Mouse (Mus musculus) neural tube, embryonic 10.5 days (tissue): ENCODE data around the gene Smox.
"Not testable (repeated sequence)": the region's sequence is repeated elsewhere in the genome, so short reads cannot be mapped to it uniquely, and the experiment has no call there.

Experiments
- DNase-seq: peaks from one replicate; pipeline ENCODE4 v3.0.0-alpha.2; 2017; ENCODE audit warnings: low spot score; ENCODE audit errors: extremely low spot score

Gene Smox

DNA sequence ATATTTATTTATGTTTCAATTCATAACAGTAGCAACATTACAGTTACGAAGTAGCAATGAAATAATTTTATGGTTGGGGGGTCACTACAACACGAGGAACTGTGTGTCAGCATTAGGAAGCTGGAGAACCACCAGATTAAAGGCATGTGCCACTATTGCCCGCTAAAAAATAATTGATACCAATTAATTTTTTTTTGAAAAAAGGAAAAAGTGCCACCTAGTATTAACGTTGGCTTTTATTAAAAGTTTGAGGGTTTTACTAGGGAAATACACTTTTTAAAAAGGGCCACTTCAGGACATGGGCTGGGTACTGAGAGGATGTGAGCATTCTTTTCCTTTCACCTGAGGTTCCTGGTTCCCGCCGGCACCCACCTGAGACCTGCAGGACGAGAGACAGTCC is at the start of gene Smox:
Gene Smox (plus strand): TSS at position 301 of the 400 bp plus-strand sequence.
- DNase-seq: no peak

DNA sequence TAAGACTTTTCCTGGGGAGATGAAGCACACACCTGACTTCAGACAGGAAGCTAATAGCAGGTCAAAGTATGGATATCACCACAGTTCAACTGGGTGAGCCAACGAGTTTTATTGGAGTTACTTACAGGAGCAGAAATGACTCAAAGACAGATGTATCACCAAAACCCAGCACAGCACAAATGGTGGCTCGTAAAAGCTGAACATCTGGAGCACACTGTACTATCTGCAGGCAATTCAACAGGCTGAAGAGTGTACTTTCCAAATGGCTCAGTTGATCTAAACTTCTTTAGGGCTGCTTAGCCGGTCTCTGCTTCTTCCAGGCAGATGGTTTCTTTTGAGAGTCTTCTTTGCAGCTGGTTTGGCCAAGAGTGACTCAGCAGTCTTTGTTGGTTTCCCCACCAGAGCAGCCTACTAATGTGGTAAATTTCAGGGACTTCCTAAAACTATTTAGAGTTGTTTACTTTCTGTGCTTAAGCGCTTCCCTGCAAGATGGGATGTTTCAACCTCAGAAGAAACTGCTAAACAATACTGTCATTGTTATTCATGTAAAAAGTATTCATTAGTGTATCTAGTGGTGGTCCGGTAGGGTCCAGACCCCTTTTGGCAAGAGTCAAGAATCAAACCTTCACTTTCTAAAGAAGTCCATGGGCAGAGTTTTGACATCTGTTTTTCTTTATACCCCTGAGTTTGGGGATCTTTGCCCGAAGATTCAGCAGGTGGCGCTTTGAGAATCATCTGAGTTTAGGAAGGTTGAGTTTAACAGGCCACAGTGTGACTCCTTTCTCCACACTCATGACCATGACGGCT is 48.0 kb upstream of the Smox start:
- no peak for DNase-seq

DNA sequence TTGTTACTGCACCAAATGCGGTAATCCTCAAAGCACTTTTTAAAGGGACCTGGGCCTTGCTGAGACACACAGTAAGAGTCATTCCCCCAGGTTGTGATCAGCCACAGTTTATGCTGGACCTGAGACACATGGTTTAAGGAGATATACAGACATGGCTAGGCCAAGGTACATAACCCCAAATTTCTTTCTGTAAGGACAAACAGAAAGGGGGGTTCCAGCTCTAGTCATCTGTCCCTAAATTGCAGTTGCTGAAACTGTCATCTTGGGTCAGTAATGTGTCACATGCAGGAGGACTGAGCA is 47.5 kb upstream of the Smox start:
- DNase-seq: no peak

DNA sequence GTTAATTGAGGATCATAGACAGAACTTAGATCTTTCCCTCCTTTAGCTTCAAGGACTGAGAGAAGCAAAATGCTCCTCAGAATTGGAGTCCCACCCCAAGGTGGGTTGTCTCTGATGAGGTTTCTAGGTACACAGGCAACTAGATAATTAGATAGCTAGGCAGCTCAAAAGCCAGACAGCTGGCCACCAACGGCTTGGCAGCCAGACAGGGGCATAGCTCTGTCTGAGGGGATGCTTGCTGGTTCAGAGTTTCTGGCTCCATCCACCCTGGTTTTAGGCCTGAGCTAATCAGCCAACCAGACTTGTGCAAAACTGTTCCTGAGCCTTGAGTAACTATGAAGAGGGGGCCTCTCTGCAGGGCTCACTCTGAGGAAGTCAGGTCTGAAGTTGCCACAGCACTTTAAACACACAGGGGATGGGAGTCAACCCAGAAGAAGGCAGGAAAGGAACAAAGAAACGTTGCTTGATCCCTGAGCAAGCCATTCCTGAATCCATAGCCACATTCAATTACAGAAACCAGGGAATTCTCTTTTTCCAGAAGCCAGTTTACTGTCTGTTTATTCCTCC is 44.8 kb upstream of the Smox start:
- no peak for DNase-seq

DNA sequence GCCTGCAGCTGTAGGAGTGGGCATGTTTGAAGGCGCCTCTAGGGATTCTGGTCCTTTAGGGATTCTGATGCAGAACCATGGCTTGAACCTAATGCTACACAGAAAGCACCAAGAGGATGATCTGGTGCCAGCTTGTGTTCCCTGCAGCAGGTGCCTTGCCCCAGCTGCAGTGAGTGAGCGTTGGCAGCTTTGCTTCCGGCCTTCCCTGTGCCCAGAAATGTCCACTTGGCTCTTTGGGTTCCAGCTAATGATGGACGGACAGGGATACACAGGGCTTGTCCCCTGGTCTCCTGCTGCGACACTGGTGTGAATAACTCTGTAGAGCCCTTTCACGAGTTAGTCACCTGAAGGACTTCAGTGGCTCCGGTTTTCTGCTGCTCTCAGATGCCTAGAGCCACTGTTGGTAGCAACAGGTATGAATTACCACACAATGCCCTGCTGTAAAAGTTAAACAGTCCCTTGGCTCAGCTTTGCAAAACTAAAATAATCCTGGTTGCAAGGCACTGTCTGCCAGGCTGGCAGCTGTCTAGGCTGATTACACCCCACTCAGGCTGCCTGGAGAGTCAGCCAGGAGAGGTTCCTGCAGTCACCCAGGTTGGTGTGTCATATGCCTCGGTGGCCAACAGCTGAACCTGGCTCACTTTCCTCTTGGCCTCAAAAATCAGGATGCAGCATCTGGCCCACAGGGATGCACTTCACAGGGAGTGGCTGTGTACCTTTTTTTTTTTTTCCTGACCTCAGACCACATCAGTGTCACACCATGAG is 43.5 kb upstream of the Smox start:
- DNase-seq: no peak

DNA sequence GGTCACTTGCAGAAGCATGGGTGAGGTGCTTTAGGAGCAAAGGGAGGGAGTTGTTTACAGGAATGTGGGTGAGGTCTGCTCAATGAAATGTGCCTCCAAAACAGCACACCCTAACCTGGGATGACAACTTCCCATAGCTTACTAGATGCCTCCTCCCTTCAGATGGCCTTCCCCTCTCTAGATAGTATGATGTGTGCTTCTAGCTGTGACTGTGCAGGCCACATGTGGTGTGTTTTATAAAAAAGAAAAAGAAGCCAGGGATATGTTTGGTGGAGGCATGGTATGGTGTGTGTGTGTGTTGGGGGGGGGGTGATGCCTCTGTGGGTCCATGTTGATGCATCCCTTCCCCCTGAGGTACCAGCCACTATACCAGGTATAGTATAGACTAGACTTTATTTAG is 42.9 kb upstream of the Smox start:
- no peak for DNase-seq

DNA sequence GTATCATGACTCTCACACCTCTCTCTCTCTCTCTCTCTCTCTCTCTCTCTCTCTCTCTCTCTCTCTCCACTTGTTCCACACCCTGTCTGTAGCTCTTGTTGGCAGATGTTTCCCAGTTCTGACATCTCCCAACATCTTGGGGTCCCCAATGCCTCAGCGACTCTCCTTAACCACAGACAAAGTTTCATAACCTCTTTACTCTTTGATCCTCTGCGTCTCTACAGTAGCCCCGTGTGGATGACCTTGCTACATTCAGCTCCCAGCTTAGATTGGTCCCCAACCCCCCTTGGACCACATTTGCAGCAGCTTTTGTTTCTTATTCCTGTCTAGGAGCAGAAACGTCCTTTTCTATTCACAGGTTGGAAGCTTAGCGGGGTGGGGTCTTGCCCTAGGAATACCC is 41.6 kb upstream of the Smox start:
- DNase-seq: no peak

DNA sequence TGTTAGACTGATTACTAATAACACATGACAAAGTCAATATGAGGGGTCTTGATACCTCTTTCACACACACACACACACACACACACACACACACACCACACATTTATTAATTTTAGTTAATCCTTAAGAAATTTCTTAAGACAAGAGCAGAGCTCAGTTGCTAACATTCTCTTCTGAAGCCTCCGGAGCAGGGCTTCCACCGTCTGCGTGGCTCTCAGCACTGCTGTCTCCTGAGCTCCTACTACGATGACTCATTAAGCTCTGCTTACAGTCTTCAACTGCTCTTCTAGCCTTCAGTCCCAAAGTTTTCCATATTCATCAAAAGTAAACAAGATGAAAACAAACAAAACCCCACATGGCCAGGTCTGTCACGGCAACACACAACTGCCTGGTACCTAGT is 40.8 kb upstream of the Smox start:
- no peak for DNase-seq

DNA sequence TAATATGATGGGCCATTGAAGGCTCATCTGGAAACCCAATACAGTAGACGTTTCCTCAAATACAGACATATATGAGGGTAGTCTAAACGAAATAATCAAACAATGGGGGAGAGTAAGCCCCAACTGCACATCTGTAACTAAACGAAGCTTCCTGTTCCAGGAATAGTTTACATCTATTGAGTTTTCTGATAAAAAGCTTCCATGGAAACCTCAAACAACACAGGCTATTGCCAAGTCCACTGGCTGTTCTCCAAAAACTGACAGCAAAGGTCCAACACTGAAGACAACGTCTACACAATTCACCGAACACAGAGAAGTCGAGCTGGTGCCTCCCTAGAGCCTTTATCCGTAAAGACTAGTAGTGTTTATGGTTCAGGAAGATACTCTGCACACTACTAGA is 33.6 kb upstream of the Smox start:
- no peak for DNase-seq

DNA sequence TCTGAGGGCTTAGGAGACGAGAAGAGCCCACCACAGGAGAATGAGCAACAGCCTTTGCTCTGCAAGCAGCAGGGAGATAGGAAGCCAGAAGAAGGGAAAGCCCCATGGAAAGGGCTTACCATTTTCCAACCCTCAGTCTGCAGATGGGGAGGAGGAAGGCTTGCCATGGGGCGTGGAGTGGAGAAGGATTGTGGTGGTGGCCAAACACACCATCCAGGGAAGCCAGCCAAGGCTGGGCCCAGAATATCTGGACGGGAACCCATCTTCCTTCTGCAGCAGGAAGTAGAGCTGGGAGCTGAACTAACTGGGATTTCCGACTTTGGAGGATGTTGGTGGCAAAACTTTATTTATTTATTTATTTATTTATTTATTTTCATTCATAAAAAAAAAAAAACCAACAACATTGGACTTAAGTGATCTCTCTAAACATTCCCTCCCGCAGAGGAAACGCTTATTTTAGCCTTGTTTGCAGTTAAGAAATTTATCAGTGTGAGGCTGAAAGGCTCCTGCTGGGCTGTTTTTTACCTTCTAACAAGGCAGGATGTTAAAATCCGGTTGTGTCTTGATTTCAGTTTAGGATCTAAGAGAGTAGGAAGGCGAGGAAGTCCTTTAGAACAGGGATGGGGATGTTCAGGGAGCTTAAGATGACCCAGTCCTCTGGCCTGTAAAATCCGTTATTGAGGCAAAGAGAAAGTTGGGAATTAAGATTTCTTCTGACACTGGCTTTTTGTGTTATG is 30.2 kb upstream of the Smox start:
- DNase-seq: no peak

DNA sequence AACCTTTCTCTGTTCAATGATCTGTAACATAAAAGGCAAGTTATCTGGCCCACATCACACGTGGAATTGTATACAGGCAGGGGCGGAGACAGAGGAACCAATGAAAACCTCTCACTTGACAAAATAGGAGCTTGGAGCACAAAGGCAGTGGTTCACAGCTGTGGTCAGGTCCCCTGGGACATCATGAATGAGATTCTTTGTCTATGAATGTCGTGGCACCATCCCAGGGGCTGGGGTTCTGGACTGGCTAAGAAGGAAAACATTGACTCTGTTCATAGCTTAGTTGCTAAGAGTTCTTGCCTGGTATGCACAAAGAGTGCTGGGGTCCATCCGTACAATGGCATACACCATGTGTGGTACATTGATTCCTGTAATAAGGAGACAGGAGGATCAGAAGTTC is 28.3 kb upstream of the Smox start:
- peak; percentile 13 for DNase-seq

DNA sequence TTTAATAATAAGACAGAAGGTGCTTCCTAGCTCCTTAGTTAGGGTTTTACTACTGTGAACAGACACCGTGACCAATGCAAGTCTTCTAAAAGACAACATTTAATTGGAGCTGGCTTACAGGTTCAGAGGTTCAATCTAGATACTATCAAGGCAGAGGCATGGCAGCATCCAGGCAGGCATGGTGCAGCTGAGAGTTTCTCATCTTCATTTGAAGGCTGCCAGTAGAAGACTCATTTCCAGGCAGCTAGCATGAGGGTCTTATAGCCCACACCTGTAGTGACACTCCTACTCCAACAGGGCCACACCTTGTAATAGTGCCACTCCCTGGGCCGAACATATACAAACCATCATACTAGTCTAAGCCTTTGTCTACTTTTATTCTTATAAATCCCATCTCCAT is 27.1 kb upstream of the Smox start:
- DNase-seq: no peak

DNA sequence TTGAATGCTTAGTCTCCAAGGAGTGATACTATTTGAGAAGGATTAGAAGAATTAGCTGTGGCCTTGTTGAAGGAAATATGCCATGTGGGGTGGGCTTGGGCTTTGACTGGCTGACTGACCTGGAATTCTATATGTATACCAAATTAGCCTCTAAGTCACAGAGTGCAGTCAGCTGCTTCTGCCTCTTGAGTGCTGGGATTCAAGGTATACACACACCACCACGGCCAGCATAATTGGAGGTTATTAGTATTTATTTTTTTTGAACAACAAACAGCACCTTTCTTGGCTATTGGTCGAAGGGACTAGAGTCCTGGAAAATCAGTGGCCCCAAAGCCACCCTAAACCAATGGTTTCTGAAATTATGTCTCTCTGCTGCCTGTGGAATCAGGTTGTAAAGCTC is 24.6 kb upstream of the Smox start:
- peak; percentile 4 for DNase-seq

DNA sequence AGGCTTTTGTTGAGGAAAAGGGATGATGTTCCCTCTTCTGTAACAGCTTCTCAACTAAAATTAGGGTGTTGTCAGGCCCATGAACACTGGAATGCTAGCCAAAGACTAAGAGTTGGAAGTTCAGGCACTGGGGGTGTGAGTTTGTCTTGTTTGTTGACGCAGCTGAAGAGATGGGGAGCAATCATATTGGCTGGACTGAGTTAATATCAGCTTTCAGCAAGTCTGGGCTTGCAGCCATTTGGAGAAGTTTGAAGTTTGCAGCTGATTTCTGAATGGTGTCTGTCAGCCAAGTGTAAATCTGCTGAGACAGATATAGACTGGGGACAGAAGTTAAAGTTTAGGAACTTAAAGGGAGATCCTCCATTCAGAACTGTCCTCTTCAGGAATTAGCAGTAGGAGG is 21.4 kb upstream of the Smox start:
- peak; percentile 5 for DNase-seq

DNA sequence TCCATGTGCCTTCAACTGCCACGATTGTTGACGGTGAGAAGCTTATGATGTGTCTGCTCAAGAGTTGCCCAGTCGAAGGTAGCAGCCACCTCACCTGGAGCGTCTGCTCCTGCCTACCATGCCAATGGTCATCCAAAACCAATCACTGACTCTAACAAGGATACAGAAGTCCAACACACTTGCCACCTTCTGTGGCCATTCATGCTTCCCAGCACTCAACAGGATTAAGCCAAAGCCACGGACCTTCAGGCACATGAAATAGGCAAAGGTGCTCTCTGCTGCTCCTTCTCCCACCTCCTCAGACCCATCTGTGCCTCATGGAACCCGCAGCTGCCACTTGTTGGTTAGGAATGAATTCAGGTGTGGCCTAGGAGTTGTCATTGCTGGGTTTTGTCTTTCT is 17.5 kb upstream of the Smox start:
- DNase-seq: peak; percentile 3

DNA sequence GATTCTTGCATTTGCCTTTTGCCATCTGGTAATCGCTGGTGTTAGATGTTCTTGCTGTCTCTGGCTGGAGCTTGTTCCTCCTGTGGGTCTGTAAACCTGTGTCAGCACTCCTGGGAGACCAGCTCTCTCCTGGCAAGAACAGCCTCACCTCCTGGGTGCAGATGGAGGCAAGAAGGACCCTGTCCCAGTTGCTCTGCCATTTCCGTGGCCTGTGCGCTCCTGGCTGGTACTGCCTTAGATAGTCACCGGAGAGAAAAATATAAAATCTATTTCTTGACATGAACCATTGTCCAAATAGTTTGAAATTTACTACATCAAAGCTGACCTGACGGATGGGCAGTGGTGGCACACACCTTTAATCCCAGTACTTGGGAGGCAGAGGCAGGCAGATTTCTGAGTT is 14.2 kb upstream of the Smox start:
- DNase-seq: not testable (repeated sequence)

DNA sequence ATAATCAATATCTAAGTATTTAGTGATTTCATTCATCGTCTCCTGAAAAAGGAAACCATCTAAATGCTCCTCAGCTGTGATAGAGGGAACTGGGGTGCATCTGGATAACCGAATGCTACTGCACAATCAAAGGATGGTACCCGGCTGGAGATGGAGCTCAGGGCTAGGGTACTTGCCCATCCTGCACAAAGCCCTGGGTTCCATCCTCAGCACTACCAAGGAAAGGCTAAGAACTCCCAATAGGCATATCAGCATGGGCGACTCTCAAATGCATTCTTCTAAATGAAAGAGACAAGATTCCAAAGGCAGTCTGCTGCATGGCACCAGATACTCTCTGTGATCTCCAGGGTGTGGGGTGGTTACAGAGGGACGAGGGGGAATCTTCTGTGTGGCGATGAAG is 13.4 kb upstream of the Smox start:
- DNase-seq: no peak

DNA sequence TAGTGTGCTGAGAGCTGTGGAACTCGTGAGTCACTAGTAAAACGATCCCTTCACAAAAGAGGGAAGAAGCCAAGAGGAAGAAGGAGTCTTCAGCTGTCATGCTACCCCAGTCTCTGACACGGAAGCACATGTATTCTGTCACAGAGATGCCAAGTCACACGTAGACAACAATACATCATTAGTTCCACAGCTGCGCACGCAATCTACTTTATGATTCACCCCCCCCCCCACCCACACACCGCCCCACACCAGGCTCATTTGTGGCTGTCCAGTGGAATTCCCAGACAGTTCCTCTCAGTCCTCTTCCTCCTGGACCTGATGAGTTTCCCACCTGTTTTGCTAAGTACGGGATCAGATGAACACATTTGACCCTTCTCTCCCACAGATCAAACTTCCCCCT is 12.9 kb upstream of the Smox start:
- no peak for DNase-seq

DNA sequence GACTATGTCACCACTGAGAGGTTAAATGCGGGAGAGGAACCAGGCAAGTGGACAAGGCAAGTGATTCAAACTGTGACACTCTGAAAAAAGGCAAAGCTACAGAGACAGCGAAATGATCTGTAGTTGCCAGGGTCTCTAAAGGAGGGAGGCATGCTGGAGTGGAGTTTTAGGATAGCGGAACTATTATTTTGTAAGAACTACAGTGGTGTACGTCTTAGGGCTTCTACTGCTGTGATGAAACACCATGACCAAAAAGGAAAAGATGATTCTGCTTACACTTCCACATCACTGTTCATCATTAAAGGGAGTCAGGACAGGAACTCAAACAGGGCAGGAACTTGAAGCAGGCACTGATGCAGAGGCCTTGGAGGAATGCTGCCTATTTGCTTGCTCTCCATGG is 12.4 kb upstream of the Smox start:
- DNase-seq: no peak

DNA sequence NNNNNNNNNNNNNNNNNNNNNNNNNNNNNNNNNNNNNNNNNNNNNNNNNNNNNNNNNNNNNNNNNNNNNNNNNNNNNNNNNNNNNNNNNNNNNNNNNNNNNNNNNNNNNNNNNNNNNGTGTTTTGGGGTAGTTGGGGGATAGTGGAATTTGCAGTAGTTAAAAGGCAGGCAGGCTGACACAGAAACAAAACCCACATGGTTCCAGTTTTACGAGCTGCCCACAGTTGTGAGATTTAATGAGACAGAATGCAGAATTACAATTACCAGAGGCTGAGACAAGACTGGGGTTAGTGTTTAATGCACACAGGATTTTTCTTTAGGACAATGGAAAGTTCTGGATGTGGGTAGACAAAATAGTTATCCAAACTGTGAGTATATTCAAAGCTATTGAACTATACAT is 9.6 kb upstream of the Smox start:
- DNase-seq: no peak

DNA sequence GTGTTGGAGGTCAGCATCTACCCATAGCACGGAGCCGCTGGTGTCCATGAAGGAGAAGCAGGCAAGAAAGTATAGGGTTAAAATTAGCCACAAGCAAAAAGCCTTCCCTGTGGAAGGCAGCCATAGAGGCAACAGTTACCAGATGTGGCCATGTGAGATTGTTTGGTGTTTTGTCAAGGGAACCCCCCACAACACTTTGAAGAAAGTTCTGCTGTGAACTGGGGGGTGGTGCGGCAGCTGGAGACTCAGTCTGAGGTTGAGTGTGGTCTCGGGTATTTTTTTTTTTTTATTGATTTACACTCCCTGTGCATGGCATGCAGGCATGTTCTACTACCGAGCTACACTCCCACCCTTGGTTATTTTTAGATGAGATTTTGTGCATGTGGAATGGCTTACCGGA is 8.8 kb upstream of the Smox start:
- DNase-seq: no peak

DNA sequence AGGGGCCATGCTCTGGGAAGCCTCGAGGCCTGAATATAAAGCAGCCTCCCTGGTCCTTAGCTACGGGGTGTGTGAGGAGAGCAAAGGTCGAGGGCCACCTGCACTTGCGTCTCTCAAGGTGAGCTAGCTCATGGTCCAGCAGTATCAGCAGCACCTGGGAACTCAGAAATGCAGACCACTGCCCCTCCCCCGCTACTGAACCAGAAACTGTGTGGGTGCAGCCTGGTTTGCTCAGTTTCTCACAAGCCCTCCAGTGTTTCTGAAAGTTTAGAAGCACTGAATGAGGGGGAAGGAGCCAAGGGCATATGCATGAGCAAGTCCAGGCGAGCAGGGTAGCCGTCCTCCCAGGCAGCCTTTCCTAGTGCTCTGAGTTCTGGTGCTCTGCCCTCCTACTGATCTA is 7.7 kb upstream of the Smox start:
- DNase-seq: no peak
